Mouse (Mus musculus): ENCODE data around the gene 1700001P01Rik. TPM values are rescaled to one million over a fixed set of nuclear protein-coding genes. Genes with fewer than 3 reads are reported as not detected.

The 1700001P01Rik gene
- total and polyA plus RNA-seq, 2 experiments from 2014 or later = not detected

GRCm38 (mm10) chr11:97801409-97802193 is 25.9 kb upstream of the 1700001P01Rik start:
- H3K4me1 ChIP-seq (ENCODE audit: insufficient read depth, low read length) = peaks cover 43% of the 10 kb centered on the region
- H3K9ac ChIP-seq (replicated peaks; ENCODE audit: low read length) = peak overlapping the region; percentile 84
- H3K36me3 ChIP-seq (ENCODE audit: insufficient read depth, low read length) = peaks cover 4% of the 10 kb centered on the region; the same call in 1 of the 2 replicates
- H3K27ac ChIP-seq = peak overlapping the region; percentile 93
- WGBS = 29% methylated on average over 8 of the region's 8 CpGs
- no peaks in the 10 kb centered on the region for H3K27me3 ChIP-seq (ENCODE audit: insufficient read depth, low read length)
- peak; percentile 63 for TF ChIP-seq CTCF (IDR thresholded peaks at IDR 0.05; ENCODE audit: low read depth)
- peak overlapping the region; percentile 76 for H3K4me2 ChIP-seq (ENCODE audit: low read depth, low read length)
- H3K4me3 ChIP-seq (ENCODE audit: low read length) = peak overlapping the region; percentile 80
- H3K9me3 ChIP-seq (ENCODE audit: low read length) = no peaks in the 10 kb centered on the region
- DNase-seq (ENCODE audit: low spot score) (peak; percentile 66), ATAC-seq (no peak)

DNA sequence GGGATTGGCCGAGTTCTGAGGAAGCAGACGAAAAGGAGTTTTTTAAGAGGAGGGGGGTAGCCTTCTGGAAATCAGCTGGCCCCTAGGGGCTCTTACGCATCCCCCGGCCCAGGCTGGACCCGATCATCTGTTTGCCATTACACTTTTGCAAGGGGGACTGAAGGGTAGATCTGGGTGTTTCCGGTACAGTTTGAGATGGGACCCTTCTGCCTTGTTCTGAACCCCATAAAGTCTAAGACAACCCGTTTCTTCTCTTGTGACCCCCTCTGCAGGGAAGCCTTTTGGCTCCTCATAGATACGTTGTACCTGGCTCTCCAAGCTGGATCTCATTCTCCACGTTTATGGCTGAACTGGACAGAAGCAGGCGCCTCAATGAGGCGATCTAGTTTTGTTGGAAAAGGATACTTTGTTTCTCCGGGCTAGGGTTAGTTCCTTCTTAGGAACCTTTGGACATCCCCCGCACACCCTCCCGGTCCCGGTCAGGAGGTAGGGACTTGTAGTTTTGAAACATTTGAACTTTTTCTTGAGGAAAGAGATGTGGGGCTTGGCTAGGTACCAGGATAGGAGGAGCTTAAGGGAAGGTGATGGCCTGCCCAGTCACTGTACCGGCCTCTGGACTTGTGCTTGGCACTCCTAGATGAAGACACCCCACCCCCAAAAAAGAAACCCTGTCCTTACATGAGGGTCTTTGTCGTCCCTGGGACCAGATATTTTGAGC is 25.1 kb upstream of the 1700001P01Rik start:
- Histone ChIP-seq H3K4me1 (ENCODE audit: insufficient read depth, low read length) (peaks cover 35% of the 10 kb centered on the region), H3K4me3 (ENCODE audit: low read length) (peak overlapping the region; percentile 80), H3K4me2 (ENCODE audit: low read depth, low read length) (peak overlapping the region; percentile 76), H3K9me3 (ENCODE audit: low read length) (no peaks in the 10 kb centered on the region), H3K36me3 (ENCODE audit: insufficient read depth, low read length) (peaks cover 4% of the 10 kb centered on the region; the same call in 1 of the 2 replicates), H3K9ac (replicated peaks; ENCODE audit: low read length) (peak overlapping the region; percentile 84), H3K27me3 (ENCODE audit: insufficient read depth, low read length) (no peaks in the 10 kb centered on the region), H3K27ac (peak overlapping the region; percentile 93)
- TF ChIP-seq CTCF (IDR thresholded peaks at IDR 0.05; ENCODE audit: low read depth) = no peak
- DNase-seq (ENCODE audit: low spot score) (no peak), ATAC-seq (no peak)
- 5% methylated on average over 17 of the region's 17 CpGs for WGBS

- peaks cover 29% of the 10 kb centered on the region for H3K4me1 ChIP-seq (ENCODE audit: insufficient read depth, low read length)
- no peaks in the 10 kb centered on the region for H3K9me3 ChIP-seq (ENCODE audit: low read length)
- peak; percentile 42 for ATAC-seq
- peak overlapping the region; percentile 76 for H3K4me2 ChIP-seq (ENCODE audit: low read depth, low read length)
- H3K36me3 ChIP-seq (ENCODE audit: insufficient read depth, low read length) = peaks cover 4% of the 10 kb centered on the region; the same call in 1 of the 2 replicates
- no peaks in the 10 kb centered on the region for H3K27me3 ChIP-seq (ENCODE audit: insufficient read depth, low read length)
- DNase-seq (ENCODE audit: low spot score) = peak; percentile 74
- peak overlapping the region; percentile 93 for H3K27ac ChIP-seq
- H3K4me3 ChIP-seq (ENCODE audit: low read length) = peak overlapping the region; percentile 80
- peak overlapping the region; percentile 84 for H3K9ac ChIP-seq (replicated peaks; ENCODE audit: low read length)
- TF ChIP-seq CTCF (IDR thresholded peaks at IDR 0.05; ENCODE audit: low read depth) = no peak
- 3% methylated on average over 26 of the region's 43 CpGs for WGBS
Observed at GRCm38 (mm10) chr11:97799994-97800690, 24.4 kb upstream of the 1700001P01Rik start.

DNA sequence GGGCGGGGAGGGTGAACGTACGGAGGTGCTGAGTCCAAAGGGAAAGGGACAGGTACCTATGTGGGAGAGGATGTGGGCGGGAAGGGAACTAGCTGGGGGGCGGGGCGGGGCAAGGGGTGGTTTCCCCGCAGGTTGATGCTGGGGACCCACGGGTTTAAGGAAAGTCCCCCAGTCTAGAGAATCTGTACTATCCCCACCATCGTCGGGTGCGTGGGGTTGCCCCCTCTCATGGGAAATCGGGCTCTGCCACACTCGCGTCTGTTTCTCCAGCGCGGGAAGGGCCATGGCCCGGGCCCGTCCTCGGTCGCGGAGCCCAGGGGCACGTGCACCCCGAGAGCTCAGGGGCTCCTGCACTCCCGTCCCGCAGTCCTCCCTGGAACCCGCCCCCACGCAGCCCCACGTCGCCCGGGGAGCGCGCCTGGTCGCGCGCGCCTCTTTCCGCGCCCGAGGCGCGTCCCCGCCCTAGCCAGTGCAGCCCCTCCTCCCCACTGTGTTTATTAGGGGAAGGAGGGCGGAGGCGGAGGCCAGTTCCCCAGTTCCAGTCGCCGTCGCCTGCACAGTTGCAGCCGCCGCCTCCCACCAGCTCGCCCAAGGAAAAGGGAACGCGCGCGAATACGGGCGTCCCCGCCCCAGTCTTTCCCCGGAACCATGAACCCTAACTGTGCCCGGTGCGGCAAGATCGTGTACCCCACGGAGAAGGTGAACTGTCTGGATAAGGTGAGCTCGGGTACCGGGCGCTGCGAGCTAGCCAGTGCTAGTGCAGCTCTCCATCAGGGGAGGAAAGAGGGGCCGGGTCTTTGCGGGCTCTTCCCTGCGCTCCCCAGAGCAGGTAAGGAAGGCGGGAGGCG is 23.7 kb upstream of the 1700001P01Rik start:
- H3K36me3 ChIP-seq (ENCODE audit: insufficient read depth, low read length) = peaks cover 4% of the 10 kb centered on the region; the same call in 1 of the 2 replicates
- H3K4me3 ChIP-seq (ENCODE audit: low read length) = peak overlapping the region; percentile 80
- ATAC-seq (peak; percentile 85), DNase-seq (ENCODE audit: low spot score) (peak; percentile 94)
- peak overlapping the region; percentile 84 for H3K9ac ChIP-seq (replicated peaks; ENCODE audit: low read length)
- peaks cover 21% of the 10 kb centered on the region for H3K4me1 ChIP-seq (ENCODE audit: insufficient read depth, low read length)
- H3K27me3 ChIP-seq (ENCODE audit: insufficient read depth, low read length) = no peaks in the 10 kb centered on the region
- TF ChIP-seq CTCF (IDR thresholded peaks at IDR 0.05; ENCODE audit: low read depth) = no peak
- peak overlapping the region; percentile 93 for H3K27ac ChIP-seq
- no peaks in the 10 kb centered on the region for H3K9me3 ChIP-seq (ENCODE audit: low read length)
- under 1% methylated on average over 63 of the region's 71 CpGs for WGBS
- peak overlapping the region; percentile 76 for H3K4me2 ChIP-seq (ENCODE audit: low read depth, low read length)

- Histone ChIP-seq H3K9ac (replicated peaks; ENCODE audit: low read length) (peak within 1 kb of the TSS; percentile 84), H3K4me3 (ENCODE audit: low read length) (peak within 1 kb of the TSS; percentile 80), H3K4me1 (ENCODE audit: insufficient read depth, low read length) (peaks cover 19% of the 10 kb centered on the region), H3K27ac (peak within 1 kb of the TSS; percentile 93), H3K36me3 (ENCODE audit: insufficient read depth, low read length) (peaks cover 4% of the 10 kb centered on the region; the same call in 1 of the 2 replicates), H3K27me3 (ENCODE audit: insufficient read depth, low read length) (no peaks in the 10 kb centered on the region), H3K9me3 (ENCODE audit: low read length) (no peaks in the 10 kb centered on the region), H3K4me2 (ENCODE audit: low read depth, low read length) (peak within 1 kb of the TSS; percentile 76)
- DNase-seq (ENCODE audit: low spot score) = peak; percentile 93
- no peak for TF ChIP-seq CTCF (IDR thresholded peaks at IDR 0.05; ENCODE audit: low read depth)
- ATAC-seq = peak; percentile 74
- WGBS = under 1% methylated on average over 11 of the region's 11 CpGs
Observed at GRCm38 (mm10) chr11:97798782-97799145, 23.0 kb upstream of the 1700001P01Rik start, which contains the start of gene Lasp1. TSS of gene Lasp1 (plus strand) at chr11:97799000.

Measured in hindbrain, postnatal 0 days (tissue).